Mouse (Mus musculus): Measurements from ENCODE around the gene Gm28308. TPM values are rescaled to one million over a fixed set of nuclear protein-coding genes. Genes with fewer than 3 reads are reported as not detected.

The Gm28308 gene
- polyA plus RNA-seq, 2 experiments = 1.1 to 3.2 TPM

DNA sequence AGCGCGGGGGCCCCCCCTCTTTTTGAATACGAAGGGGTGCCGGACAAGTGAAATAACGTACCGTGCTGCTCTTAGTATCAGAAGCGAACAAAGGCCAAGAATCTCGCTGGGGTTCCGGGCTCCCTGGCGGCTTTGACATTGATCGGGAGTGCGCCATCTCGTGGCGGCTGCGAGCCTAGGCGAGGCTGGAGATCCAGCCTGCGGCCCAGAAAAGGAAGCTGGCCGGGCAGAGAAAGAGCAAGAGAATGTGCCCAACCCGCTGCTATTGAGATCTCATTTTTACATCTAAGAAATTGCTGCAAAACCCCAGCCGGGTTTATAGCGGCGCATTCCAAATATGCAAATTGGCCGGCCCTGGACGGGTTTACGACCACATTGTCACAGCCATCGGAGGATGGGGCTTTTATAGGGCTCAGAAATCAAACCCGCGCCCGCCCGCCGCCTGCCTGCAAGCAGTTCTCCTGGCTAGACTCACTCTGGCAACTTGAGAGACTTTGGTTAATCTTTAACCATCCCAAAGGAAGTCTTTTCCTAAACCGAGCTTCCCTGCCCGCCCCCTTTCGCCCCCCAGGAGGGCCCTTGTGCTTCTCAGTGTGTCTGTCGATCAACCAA is 27.4 kb upstream of the Gm28308 start, which contains the start of gene Hoxa10:
Hoxa10 (minus strand) TSS at position 466 of the 612 bp plus-strand sequence.
- H3K9ac ChIP-seq (ENCODE audit: low read depth, low read length, severe bottlenecking) = peak within 1 kb of the TSS; percentile 100
- H3K4me3 ChIP-seq (replicated peaks; ENCODE audit: low read length) = peak within 1 kb of the TSS; percentile 90
- peaks cover 38% of the 10 kb centered on the region for H3K4me1 ChIP-seq (ENCODE audit: control insufficient read depth, insufficient read depth, low read length)
- H3K27me3 ChIP-seq (ENCODE audit: control insufficient read depth, insufficient read depth, low read length) = no peaks in the 10 kb centered on the region
- H3K9me3 ChIP-seq (ENCODE audit: control insufficient read depth, low read length) = no peaks in the 10 kb centered on the region
- peak; percentile 95 for DNase-seq (ENCODE audit: low spot score)
- H3K27ac ChIP-seq (replicated peaks; ENCODE audit: low read depth, low read length) = peak within 1 kb of the TSS; percentile 99
- H3K4me2 ChIP-seq (replicated peaks; ENCODE audit: low read depth, low read length, severe bottlenecking) = peak within 1 kb of the TSS; percentile 96
- TF ChIP-seq POLR2A (IDR thresholded peaks at IDR 0.05; ENCODE audit: borderline replicate concordance, extremely low read depth, insufficient read depth, insufficient read length) = peak; percentile 43; the same call in 1 of the 2 replicates
- peak; percentile 55 for ATAC-seq (ENCODE audit: low FRiP score, low read depth)
- 2% methylated on average over 35 of the region's 35 CpGs for WGBS
- 0 out of 2 replicates have a peak, but pooled peaks cover 6% of the 10 kb centered on the region for H3K36me3 ChIP-seq (ENCODE audit: control insufficient read depth, insufficient read depth, low read length)

DNA sequence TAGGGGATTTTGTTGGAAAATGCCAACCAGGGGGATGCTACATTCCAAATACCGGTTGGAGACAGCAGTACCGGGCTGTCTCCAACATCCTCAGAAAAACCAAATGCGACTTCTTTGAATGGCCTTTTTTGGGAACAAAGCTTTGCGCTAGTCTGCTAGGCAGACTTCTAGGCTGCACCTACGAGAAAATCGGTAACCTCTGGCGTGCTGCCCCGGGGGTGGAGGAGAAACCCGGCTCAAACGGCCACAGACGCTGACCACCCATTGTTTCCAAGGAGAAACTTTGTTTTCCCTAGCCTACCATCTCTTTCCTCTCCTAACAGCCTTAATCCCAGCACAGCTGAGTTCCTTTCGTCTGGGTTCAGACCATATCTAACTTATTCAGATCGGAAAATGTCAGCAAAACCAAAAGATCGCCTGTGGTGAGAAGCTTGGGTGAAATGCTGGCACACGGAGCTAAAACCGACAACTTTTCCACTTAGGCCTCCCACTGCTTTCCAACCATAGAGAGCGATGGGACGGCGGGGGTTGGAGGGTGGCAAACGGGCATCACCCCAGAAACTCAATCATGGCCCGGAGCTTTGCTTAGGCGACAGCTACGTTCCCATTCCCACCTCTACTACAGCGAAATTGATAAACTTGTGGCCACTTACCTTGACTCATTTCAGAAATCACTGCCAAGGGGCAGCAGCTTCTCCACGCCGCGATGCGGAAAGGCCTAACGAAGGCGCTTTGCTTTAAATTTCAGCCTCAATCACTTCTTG is 26.7 kb upstream of the Gm28308 start:
- H3K4me2 ChIP-seq (replicated peaks; ENCODE audit: low read depth, low read length, severe bottlenecking) = peak overlapping the region; percentile 96
- no peaks in the 10 kb centered on the region for H3K27me3 ChIP-seq (ENCODE audit: control insufficient read depth, insufficient read depth, low read length)
- peak overlapping the region; percentile 90 for H3K4me3 ChIP-seq (replicated peaks; ENCODE audit: low read length)
- ATAC-seq (ENCODE audit: low FRiP score, low read depth) (no peak), DNase-seq (ENCODE audit: low spot score) (no peak)
- under 1% methylated on average over 30 of the region's 30 CpGs for WGBS
- peak overlapping the region; percentile 99 for H3K27ac ChIP-seq (replicated peaks; ENCODE audit: low read depth, low read length)
- H3K36me3 ChIP-seq (ENCODE audit: control insufficient read depth, insufficient read depth, low read length) = 0 out of 2 replicates have a peak, but pooled peaks cover 6% of the 10 kb centered on the region
- peaks cover 40% of the 10 kb centered on the region for H3K4me1 ChIP-seq (ENCODE audit: control insufficient read depth, insufficient read depth, low read length)
- no peak for TF ChIP-seq POLR2A (IDR thresholded peaks at IDR 0.05; ENCODE audit: borderline replicate concordance, extremely low read depth, insufficient read depth, insufficient read length)
- peak overlapping the region; percentile 100 for H3K9ac ChIP-seq (ENCODE audit: low read depth, low read length, severe bottlenecking)
- H3K9me3 ChIP-seq (ENCODE audit: control insufficient read depth, low read length) = no peaks in the 10 kb centered on the region

GRCm38 (mm10) chr6:52238976-52239375 is 25.8 kb upstream of the Gm28308 start:
- TF ChIP-seq POLR2A (IDR thresholded peaks at IDR 0.05; ENCODE audit: borderline replicate concordance, extremely low read depth, insufficient read depth, insufficient read length) = no peak
- Histone ChIP-seq H3K27ac (replicated peaks; ENCODE audit: low read depth, low read length) (peak overlapping the region; percentile 99), H3K4me1 (ENCODE audit: control insufficient read depth, insufficient read depth, low read length) (peaks cover 39% of the 10 kb centered on the region), H3K27me3 (ENCODE audit: control insufficient read depth, insufficient read depth, low read length) (no peaks in the 10 kb centered on the region), H3K9ac (ENCODE audit: low read depth, low read length, severe bottlenecking) (peak overlapping the region; percentile 100), H3K4me3 (replicated peaks; ENCODE audit: low read length) (peak overlapping the region; percentile 90), H3K36me3 (ENCODE audit: control insufficient read depth, insufficient read depth, low read length) (peaks cover 9% of the 10 kb centered on the region), H3K9me3 (ENCODE audit: control insufficient read depth, low read length) (no peaks in the 10 kb centered on the region), H3K4me2 (replicated peaks; ENCODE audit: low read depth, low read length, severe bottlenecking) (peak overlapping the region; percentile 96)
- ATAC-seq (ENCODE audit: low FRiP score, low read depth) (no peak), DNase-seq (ENCODE audit: low spot score) (no peak)
- WGBS = 4% methylated on average over 7 of the region's 7 CpGs

DNA sequence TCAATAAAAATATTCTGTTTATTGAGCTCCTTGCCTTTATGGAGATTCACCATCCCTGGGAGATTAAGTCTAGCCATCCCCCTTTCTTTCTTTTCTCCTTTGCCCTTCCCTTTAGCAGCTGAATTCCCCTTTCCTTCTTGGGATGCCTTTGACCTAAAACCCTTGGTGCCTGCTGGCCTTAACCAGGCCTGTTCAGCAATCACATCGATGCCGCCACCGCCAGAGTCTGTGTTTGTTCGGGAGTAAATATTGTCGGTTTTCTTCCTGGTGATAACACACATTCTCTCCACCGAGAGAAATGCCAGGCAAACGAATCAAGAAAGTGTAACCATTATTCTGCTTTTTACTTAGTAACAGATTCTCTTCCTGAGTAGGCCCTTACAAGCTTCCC is 25.0 kb upstream of the Gm28308 start:
- H3K4me3 ChIP-seq (replicated peaks; ENCODE audit: low read length) = peak overlapping the region; percentile 90
- peak overlapping the region; percentile 100 for H3K9ac ChIP-seq (ENCODE audit: low read depth, low read length, severe bottlenecking)
- ATAC-seq (ENCODE audit: low FRiP score, low read depth) (no peak), DNase-seq (ENCODE audit: low spot score) (no peak)
- H3K4me2 ChIP-seq (replicated peaks; ENCODE audit: low read depth, low read length, severe bottlenecking) = peak overlapping the region; percentile 96
- peaks cover 31% of the 10 kb centered on the region for H3K4me1 ChIP-seq (ENCODE audit: control insufficient read depth, insufficient read depth, low read length)
- WGBS = 7% methylated on average over 7 of the region's 7 CpGs
- H3K27me3 ChIP-seq (ENCODE audit: control insufficient read depth, insufficient read depth, low read length) = no peaks in the 10 kb centered on the region
- H3K27ac ChIP-seq (replicated peaks; ENCODE audit: low read depth, low read length) = peak overlapping the region; percentile 99
- H3K9me3 ChIP-seq (ENCODE audit: control insufficient read depth, low read length) = no peaks in the 10 kb centered on the region
- peaks cover 17% of the 10 kb centered on the region for H3K36me3 ChIP-seq (ENCODE audit: control insufficient read depth, insufficient read depth, low read length)
- no peak for TF ChIP-seq POLR2A (IDR thresholded peaks at IDR 0.05; ENCODE audit: borderline replicate concordance, extremely low read depth, insufficient read depth, insufficient read length)

DNA sequence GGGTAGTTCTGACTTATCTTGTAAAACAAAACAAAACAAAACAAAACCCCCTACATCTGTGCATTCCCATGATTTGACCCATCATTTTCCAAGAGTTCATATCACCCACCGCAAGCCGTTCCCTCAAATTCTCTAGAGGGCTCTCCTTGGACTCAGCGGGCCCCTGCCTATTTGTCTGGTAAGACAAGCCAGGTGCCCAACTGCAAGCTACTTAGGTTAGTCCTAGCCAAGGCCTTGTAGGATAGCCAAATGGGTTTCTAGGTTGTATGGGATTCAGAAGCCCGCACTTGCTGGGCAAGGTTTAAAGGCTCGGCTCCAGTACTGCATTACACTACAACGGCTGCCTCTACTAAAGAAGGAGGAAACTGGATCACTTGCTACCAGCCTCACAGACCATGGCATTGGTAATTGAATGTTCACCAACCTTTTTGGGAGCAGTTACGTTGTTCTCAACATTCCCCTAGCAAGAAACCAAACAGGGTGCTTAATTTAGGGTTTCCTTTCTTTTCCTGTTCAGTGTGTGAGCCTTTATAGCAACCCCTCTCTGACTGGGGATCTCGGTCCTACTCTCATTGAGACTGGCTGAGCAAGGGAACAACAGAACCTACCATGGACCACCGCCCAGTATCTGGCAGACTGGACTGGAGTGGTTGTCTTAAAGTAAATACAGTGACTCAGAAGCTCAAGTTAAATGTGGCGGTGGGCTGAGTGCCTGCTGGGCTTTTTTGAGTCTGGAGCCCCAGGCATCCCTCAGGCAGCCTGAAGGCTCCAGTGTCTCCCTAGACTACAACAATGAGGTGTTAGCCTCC is 24.4 kb upstream of the Gm28308 start:
- Histone ChIP-seq H3K4me3 (replicated peaks; ENCODE audit: low read length) (peak overlapping the region; percentile 90), H3K9ac (ENCODE audit: low read depth, low read length, severe bottlenecking) (peak overlapping the region; percentile 100), H3K9me3 (ENCODE audit: control insufficient read depth, low read length) (no peaks in the 10 kb centered on the region), H3K4me2 (replicated peaks; ENCODE audit: low read depth, low read length, severe bottlenecking) (peak overlapping the region; percentile 96), H3K4me1 (ENCODE audit: control insufficient read depth, insufficient read depth, low read length) (peaks cover 25% of the 10 kb centered on the region), H3K36me3 (ENCODE audit: control insufficient read depth, insufficient read depth, low read length) (peaks cover 20% of the 10 kb centered on the region), H3K27ac (replicated peaks; ENCODE audit: low read depth, low read length) (peak overlapping the region; percentile 99), H3K27me3 (ENCODE audit: control insufficient read depth, insufficient read depth, low read length) (no peaks in the 10 kb centered on the region)
- DNase-seq (ENCODE audit: low spot score) (no peak), ATAC-seq (ENCODE audit: low FRiP score, low read depth) (no peak)
- 8% methylated on average over 10 of the region's 10 CpGs for WGBS
- no peak for TF ChIP-seq POLR2A (IDR thresholded peaks at IDR 0.05; ENCODE audit: borderline replicate concordance, extremely low read depth, insufficient read depth, insufficient read length)
